Mouse (Mus musculus) cerebellum, adult 2 months (tissue): ENCODE measurements at regions not wholly inside any gene's neighbourhood (a gene's known extent, or its start where the extent isn't known, plus 50 kb on each side); places are given as distances from the start of the nearest gene placed in this dataset.

Experiments
- CTCF ChIP-seq: fragments of 200-500 bp; IDR thresholded peaks from 2 replicates; pipeline ENCODE4 v1.5.1; 2011; ENCODE audit warnings: low read depth, mild to moderate bottlenecking, control low read depth, low read length, moderate library complexity, borderline replicate concordance; ENCODE audit not compliant: insufficient read depth
- POLR2A ChIP-seq: fragments of 200-500 bp; IDR thresholded peaks from 2 replicates; pipeline ENCODE4 v1.6.1; 2011; ENCODE audit warnings: low read length, control low read depth, borderline replicate concordance; ENCODE audit not compliant: insufficient read depth

GRCm38 (mm10) chr9:14086201-14086600 lies 188.7 kb upstream of the Sesn3 start:
- TF ChIP-seq CTCF = no peak
- no peak for TF ChIP-seq POLR2A
